Mouse (Mus musculus) heart, postnatal 25 days (tissue): ENCODE data around the gene Aldh3a1. TPM values are rescaled to one million over a fixed set of nuclear protein-coding genes. Genes with fewer than 3 reads are reported as not detected.

ENCODE experiments used
- DNase-seq: peaks from one replicate; pipeline ENCODE4 v3.0.0; 2022; ENCODE audit warnings: low spot score
- intact Hi-C: fragments of 180-260 bp; cut with DNase I; formaldehyde crosslinking; loops from one replicate; pipeline ENCODE4 v1.15.1; 2025
- total RNA-seq, 2 experiments: library from RNA; stranded (reverse); gene quantifications; 2 replicates each; pipeline ENCODE4 v1.2.3; 2021

Aldh3a1 gene
- total RNA-seq, 2 experiments from 2014 or later = 0.87 to 1.8 TPM

- intact Hi-C loops = loop anchor here (1.0 kb wide), 2 partner anchors 196 to 218 kb away; no protein-coding TSS in a partner anchor
- no peak for DNase-seq
Observed at GRCm38 (mm10) chr11:61192779-61193178, 14.6 kb upstream of the Aldh3a1 start.

- intact Hi-C loops = loop anchor here (1.0 kb wide), 2 partner anchors 195 to 217 kb away; no protein-coding TSS in a partner anchor
- DNase-seq = peak; percentile 53
Observed at GRCm38 (mm10) chr11:61193392-61193791, 13.9 kb upstream of the Aldh3a1 start.

DNA sequence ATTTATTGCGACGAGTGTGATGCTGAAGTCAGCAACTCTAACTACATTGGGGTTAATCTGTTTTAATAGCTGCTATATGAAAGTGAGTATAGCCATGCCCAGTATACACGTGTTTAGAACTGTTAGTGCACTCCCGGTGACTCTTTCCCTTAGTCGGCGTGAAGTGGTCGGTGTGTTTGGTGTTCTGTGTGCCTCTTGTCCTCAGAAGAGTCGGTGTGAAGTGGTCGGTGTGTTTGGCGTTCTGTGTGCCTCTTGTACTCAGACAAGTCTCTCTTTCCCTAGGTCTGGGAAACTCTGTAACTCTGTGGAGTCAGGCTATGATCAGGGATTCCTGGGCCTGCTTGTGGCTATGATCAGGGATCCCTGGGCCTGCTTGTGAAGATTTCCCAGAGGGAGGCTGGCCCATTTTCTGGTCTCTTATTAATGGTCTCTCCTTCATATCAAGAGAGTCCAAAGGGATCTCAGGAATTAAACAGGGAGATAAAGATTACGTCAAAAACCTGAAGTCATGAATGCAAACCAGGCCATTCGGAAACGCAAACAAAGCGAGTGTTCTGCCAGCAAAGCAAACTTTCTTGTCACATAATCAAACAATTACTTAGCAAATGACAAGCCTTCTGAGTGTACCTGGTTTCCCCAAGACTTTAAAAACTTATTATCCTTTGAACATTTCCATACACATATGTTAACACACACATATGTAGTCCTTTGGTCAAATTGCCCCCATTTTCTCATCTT, 10.6 kb upstream of the Aldh3a1 start:
- intact Hi-C loops = loop anchor here (2.0 kb wide), 2 partner anchors 152 to 304 kb away; no protein-coding TSS in a partner anchor
- no peak for DNase-seq

- intact Hi-C loops = loop anchor here (2.0 kb wide), 2 partner anchors 151 to 303 kb away; no protein-coding TSS in a partner anchor
- no peak for DNase-seq
Observed at GRCm38 (mm10) chr11:61197935-61198334, 9.4 kb upstream of the Aldh3a1 start.

GRCm38 (mm10) chr11:61199620-61200362, 7.5 kb upstream of the Aldh3a1 start:
- intact Hi-C loops = no loop called here

GRCm38 (mm10) chr11:61202186-61202585, 5.2 kb upstream of the Aldh3a1 start:
- intact Hi-C loops = no loop called here
- DNase-seq = no peak

More at GRCm38 (mm10) chr11:61199620-61200362, 7.5 kb upstream of the Aldh3a1 start:
- no peak for DNase-seq

- intact Hi-C loops = no loop called here
- no peak for DNase-seq
Observed at GRCm38 (mm10) chr11:61202810-61203209, 4.5 kb upstream of the Aldh3a1 start.

GRCm38 (mm10) chr11:61205167-61205950, 2.0 kb upstream of the Aldh3a1 start:
- intact Hi-C loops = no loop called here
- DNase-seq = no peak

DNA sequence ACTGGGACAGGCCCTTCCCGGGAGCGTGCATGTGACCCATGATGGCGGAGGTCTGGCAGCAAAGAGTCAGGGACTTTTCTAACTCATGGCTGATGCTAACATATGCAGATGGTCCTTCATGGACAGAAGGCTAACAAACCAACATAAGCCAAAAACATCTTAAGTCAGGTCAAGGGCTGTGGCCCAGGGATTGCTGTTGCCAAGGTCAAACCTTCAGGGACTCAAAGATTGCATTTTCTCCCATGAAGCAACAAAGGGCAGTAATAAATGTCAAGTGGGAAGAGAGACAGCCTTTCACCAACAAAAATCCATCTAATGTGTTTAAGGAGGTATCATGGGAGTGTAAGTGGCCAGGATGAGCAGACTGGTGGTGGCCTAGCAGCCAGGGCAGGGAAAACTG, 1.2 kb upstream of the Aldh3a1 start:
- intact Hi-C loops = no loop called here
- DNase-seq = no peak

- intact Hi-C loops = no loop called here
- peak; percentile 42 for DNase-seq
Observed at GRCm38 (mm10) chr11:61208316-61208715, 979 bp downstream of the Aldh3a1 start.

DNA sequence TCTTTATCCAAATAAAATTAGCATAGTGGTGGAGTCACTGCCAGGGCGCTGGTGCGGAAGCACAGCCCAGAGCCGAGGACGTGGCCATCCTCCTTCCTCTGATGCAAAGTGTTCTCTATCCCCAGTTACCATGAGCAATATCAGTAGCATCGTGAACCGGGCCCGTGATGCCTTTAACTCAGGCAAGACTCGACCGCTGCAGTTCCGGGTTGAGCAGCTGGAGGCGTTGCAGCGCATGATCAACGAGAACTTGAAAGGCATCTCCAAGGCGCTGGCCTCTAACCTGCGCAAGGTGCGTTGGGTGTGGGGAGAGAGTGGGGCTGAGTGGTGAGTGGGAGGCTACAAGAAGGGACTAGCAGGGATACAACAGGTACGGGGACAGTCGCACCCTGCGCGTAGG, 4.8 kb downstream of the Aldh3a1 start:
- DNase-seq = no peak

DNA sequence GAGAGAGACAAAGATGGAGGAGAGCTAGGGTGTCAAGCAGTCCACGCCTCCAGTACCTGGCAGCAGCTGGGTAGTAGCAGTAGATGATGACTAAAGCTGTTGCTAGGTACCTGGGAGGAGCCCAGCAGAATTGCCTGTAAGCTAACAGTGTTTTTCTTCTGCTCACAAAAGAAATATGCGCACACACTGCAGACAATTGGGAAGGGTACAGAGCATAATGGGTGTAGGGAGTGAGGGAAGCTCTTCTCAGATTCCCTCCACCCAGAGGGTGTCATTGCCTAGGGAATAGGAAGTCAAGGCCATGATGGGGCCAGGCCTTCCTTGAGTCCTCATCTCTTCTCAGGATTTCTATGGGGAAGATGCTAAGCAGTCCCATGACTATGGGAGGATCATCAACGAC, 8.6 kb downstream of the Aldh3a1 start:
- intact Hi-C loops = no loop called here
- DNase-seq = no peak

More for the DNA sequence above, 4.8 kb downstream of the Aldh3a1 start:
- intact Hi-C loops = no loop called here

GRCm38 (mm10) chr11:61220156-61220881, 13.0 kb downstream of the Aldh3a1 start:
- intact Hi-C loops = no loop called here
- DNase-seq = peak; percentile 17

DNA sequence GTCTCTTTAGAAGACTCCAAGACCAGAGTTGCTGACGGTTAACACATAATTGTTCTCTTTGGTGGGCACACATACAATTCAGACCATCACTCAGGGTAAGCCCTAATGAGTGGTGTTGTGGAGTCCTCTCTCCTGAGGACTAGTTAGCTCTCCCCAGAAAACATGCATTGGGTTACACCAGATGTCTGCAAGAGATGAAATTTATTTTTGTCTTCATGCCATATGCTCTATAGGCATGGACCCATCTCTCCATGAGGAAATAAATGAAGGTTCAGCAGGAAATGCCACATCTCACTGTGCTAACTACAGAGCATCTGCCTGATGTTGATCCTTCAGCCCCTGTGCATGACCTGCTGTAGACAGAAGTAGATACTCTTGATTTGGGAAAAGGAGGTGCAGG, 14.7 kb downstream of the Aldh3a1 start:
- no peak for DNase-seq
- intact Hi-C loops = no loop called here

GRCm38 (mm10) chr11:61222971-61223745, 15.8 kb downstream of the Aldh3a1 start:
- intact Hi-C loops = no loop called here
- DNase-seq = no peak

DNA sequence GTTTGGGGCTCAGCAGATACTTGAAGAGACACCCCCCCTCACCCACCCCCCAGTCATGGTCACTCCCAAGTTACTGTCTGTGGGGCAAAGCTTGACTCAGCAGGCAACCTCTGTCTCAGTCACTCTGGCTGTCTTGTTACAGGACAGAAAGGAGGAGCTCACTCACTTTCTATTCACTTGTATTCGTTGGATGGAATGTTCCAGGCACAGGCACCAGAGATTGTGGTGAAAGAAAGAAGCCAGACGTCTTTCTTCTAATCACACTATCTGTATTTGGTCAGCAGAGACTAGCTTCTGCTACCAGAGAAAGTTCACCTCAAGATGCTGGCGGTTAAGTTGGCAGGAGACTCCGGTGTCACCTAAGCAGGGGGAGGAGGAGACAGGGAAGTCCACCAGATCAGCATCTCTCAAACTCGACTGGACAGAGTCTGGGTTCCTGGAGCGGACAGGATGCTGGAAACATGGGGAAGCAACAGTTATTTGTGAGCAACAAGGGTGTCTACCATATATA, 17.0 kb downstream of the Aldh3a1 start:
- no peak for DNase-seq

GRCm38 (mm10) chr11:61224907-61225306, 17.6 kb downstream of the Aldh3a1 start:
- intact Hi-C loops = no loop called here
- DNase-seq = no peak

More for the DNA sequence above, 17.0 kb downstream of the Aldh3a1 start:
- intact Hi-C loops = no loop called here

GRCm38 (mm10) chr11:61225511-61225910, 18.2 kb downstream of the Aldh3a1 start:
- intact Hi-C loops = no loop called here
- no peak for DNase-seq
